Mouse (Mus musculus): ENCODE data around the gene Stil.

GRCm38 (mm10) chr4:114953172-114953571, 46.8 kb upstream of the Stil start:
- no peak for TF ChIP-seq CTCF (IDR thresholded peaks at IDR 0.05)
- TF ChIP-seq EP300 (IDR thresholded peaks at IDR 0.05; ENCODE audit: insufficient read depth, low read depth, low read length), result no peak
- no peak for TF ChIP-seq POLR2A (IDR thresholded peaks at IDR 0.05; ENCODE audit: insufficient read depth, low read depth, low read length)
